Mouse (Mus musculus): ENCODE data around the gene Efna2. TPM values are rescaled to one million over a fixed set of nuclear protein-coding genes. Genes with fewer than 3 reads are reported as not detected.
"Not testable (repeated sequence)": the region's sequence is repeated elsewhere in the genome, so short reads cannot be mapped to it uniquely, and the experiment has no call there.

Efna2 gene
- total RNA-seq, 2 experiments from 2014 or later = 18.4 to 19.1 TPM

DNA sequence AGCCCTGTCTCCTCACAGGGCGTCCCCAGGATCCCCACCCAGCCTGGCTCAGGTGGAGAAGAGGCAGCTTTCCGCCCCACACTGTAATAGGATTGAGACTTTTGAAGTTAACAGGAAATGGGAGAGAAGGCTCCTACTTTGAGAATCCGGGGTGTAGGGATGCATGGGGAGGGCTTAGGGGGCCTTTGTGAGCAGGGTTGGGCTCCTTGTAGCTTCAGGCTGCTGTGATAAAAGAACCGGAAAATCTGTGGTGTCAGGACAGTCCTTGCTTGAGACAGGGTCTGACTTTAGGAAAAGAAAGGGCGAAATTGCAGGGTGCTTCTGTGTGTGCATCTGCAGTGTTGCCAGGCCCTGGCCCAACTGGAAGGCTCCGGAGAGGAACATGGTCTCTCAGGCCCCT is 21.2 kb downstream of the Efna2 start:
- intact Hi-C loops (cut with DNase I) = no loop called here
- no peak for DNase-seq (ENCODE audit: extremely low spot score in 1 of 2, low spot score in 2 of 2)

DNA sequence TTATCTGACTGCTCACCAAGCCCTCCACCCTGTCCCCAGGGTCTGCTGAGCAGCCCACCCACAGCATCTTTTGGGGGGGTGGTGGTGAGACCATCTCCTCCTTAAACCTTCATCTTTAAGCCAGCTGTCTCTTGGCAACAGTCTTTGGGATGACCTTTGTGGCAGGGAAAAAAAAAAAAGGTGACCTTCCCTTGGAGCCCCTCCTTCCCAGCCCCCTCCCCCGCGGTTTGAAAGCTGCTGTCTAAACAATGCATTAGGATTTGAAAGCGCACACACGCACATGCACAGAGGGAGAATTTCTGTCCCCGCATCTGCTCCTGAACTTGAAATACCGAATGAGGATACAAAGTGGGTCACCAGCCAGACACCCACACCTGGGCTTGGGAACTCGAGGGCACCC is 24.8 kb downstream of the Efna2 start:
- intact Hi-C loops (cut with DNase I) = no loop called here
- no peak for DNase-seq (ENCODE audit: extremely low spot score in 1 of 2, low spot score in 2 of 2)

DNA sequence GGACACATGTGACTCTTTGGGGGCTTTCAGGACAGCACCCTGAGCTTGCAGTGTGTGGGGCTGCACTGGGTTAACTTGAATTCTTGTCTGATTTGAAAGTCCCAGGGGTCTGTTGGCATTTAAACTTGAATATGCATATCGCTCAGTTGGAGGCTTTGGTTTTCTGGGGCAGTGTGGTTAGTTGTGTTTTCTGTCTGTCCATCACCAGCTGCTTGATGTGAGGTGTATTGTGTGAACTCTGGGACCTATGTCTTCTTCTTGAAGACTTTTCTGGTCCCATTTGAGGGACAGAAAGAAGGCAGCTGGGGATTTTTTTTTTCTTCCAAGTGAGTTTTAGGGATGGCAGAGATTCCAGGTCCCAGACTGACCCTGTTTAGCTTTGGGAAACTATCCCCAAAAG is 27.9 kb downstream of the Efna2 start:
- DNase-seq (ENCODE audit: extremely low spot score in 1 of 2, low spot score in 2 of 2) = no peak
- intact Hi-C loops (cut with DNase I) = no loop called here

DNA sequence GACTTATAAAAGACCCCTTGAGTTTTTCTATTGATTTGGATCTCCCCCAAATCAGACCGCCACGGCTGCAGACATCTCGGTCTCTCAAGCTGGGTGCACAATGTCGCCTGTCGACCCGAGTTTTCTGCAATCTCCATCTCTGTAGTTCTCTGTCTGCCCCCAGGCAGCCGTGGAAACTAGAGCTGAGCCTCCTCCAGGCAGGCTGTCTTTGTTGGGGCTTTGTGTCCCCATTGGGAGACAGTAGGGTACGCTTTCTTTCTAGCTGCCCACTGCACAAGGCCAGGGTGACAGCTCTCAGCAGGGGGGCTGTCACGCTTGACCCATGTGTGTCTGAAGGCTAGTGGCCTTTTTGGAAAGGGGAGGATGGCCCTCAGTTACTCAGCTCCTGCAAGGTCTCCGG is 28.4 kb downstream of the Efna2 start:
- no peak for DNase-seq (ENCODE audit: extremely low spot score in 1 of 2, low spot score in 2 of 2)

DNA sequence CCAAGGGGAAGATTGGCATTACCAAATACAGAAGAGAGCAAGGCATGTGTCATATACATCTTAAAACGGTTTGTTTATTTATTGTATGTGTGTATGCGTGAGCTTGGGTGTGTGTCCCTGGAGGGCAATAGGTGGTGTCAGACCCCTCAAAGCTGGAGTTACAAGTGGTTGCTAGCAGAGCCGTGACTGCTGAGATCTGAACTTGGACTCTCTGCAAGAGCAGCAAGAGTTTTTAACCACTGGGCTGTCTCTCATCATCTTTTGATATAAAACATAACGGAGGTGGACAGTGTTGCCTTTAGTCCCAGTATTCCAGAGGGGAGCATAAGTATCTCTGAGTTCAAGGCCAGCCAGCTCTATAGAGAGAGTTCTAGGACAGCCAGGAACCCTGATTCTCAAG is 29.0 kb downstream of the Efna2 start:
- no peak for DNase-seq (ENCODE audit: extremely low spot score in 1 of 2, low spot score in 2 of 2)

More for the DNA sequence above, 28.4 kb downstream of the Efna2 start:
- intact Hi-C loops (cut with DNase I) = no loop called here

DNA sequence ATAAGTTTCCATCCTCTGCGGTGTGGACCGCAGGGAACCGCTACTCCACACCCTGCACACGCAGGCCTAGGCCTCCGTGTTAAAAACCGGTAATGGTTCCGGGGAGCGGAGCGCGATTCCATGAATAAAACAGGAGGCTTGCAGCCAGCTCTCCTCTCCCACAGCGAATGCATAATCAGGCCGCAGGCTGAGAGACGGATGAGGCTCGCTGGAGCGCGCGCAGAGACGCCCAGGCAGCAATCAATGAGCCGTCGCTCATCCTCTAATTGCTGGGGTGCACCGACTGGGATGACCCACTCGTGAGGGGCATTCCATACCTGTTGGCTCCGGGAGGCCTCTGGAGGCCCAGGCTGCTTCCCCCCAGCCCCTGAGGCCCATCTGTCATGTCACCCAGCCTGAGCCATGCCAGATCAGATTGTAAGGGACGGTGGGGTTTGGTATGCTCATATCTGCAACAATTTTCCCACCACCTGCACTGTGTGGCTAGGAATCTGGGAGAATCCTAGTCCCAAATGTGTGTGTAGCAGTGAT is 29.6 kb downstream of the Efna2 start:
- DNase-seq (ENCODE audit: extremely low spot score in 1 of 2, low spot score in 2 of 2) = peak in 1 of 2 experiments; percentile 47
- intact Hi-C loops (cut with DNase I) = no loop called here

More for the DNA sequence above, 29.0 kb downstream of the Efna2 start:
- intact Hi-C loops (cut with DNase I) = no loop called here

DNA sequence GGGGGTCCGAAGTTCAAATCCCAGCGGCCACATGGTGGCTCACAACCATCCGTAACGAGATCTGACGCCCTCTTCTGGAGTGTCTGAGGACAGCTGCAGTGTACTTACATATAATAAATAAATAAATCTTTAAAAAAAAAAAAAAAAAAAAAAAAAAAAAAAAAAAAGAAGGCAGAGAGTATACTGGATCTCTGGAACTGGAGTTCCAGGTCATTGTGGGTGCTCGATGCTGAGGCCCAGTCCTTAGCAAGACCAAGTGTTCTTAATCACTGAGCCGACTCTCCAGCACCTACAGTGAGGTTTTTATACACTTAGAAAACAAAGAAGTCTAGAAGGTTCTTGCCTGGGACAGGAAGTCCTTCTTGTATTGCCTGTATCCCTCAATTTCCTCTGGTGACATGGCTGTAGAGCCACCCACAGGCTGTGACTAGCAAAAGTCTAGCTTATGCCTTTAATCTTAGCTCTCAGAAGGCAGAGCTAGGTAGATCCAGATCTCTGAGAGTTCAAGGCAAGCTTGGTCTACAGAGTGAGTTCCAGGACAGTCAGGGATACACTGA is 32.3 kb downstream of the Efna2 start:
- intact Hi-C loops (cut with DNase I); DNase-seq (ENCODE audit: extremely low spot score in 1 of 2, low spot score in 2 of 2): not testable (repeated sequence)

DNA sequence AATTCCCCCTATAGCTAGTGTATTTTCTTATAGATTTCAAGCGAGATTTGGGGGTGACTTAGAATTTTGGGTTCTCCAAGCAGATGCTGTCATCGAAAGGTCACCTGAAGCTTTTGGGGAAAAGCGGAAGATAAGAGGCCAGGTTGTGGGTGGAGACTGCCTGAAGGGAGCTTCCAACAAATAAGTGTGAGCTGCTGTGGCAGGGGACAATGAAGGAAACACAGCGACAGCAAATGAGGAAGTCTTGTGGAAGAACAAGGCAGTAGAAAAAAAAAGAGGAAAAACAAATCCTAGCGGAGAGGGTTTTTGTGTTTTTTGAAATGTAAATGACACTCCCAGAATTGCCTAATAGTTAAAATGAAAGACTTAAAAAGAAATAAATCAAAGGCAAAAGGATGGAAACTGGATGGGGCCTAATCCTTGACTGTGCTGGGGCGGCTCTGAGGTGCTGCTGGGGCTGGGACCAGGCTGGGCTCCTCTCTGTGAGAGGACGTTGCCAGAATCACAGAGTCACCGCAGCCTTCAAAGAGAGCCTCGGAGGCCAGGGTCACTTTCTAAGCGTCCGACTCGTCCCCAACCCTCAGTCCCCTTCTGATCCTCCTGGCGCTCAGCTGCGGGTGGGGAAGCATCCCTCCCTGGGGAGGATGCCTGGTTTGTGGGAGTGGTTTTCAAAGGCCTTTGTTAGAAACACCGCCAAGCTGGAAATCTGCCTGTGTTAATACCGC is 35.9 kb downstream of the Efna2 start:
- intact Hi-C loops (cut with DNase I) = no loop called here

DNA sequence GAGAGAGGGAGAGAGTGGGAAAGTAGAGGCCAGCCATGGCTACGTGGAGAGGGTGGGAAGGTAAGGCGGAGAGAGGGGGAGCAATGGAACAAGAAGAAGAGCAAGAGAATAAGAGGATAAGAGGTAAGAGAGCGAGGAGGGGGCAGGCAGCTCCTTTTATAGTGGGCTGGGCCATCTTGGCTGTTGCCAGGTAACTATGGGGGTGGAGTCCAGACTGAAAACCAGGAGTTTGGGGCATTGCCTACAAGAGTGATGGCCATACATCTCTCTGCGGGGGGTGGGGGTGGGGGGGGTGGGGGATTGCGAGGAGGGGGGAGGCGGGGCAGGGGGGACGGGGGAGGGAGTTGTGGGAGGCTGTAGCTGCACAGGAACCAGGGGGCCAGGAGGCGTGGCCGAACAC is 41.4 kb downstream of the Efna2 start:
- DNase-seq (ENCODE audit: extremely low spot score in 1 of 2, low spot score in 2 of 2) = no peak
- intact Hi-C loops (cut with DNase I) = no loop called here

More for the DNA sequence above, 35.9 kb downstream of the Efna2 start:
- DNase-seq (ENCODE audit: extremely low spot score in 1 of 2, low spot score in 2 of 2) = no peak

DNA sequence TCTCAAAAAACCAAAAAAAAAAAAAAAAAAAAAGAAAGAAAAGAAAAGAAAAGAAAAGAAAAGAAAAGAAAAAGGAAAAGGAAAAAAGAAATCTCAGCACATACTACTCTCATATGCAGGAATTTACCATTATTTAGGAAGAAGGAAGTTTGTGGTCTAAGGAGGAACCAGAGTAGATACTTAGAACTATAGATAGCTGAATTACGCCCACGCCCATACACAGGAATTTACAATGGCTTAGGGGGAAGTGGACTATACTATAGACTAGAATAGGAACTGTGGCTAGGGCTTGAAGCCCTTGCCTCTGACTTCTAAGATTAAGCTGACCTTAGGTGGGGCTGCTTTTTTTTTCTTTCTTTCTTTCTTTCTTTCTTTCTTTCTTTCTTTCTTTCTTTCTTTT is 43.9 kb downstream of the Efna2 start:
- DNase-seq (ENCODE audit: extremely low spot score in 1 of 2, low spot score in 2 of 2); intact Hi-C loops (cut with DNase I): not testable (repeated sequence)

DNA sequence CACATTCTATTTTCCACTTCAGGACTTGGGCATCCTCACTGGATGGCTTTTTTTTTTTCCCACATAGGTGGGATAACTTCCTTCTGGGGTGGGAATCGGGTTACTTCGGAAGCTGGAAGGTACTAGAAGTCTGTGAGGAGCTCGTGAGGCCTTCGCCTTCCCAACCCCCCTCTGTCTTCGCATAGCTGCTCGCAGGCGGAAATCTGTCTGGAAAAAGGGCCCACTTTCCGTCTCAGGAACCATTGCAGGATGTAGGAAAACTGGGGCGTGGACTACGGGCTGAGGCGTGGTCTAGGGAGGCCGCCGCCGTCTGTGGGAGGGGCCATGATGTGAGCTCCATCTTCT is 46.8 kb downstream of the Efna2 start:
- intact Hi-C loops (cut with DNase I) = no loop called here

DNA sequence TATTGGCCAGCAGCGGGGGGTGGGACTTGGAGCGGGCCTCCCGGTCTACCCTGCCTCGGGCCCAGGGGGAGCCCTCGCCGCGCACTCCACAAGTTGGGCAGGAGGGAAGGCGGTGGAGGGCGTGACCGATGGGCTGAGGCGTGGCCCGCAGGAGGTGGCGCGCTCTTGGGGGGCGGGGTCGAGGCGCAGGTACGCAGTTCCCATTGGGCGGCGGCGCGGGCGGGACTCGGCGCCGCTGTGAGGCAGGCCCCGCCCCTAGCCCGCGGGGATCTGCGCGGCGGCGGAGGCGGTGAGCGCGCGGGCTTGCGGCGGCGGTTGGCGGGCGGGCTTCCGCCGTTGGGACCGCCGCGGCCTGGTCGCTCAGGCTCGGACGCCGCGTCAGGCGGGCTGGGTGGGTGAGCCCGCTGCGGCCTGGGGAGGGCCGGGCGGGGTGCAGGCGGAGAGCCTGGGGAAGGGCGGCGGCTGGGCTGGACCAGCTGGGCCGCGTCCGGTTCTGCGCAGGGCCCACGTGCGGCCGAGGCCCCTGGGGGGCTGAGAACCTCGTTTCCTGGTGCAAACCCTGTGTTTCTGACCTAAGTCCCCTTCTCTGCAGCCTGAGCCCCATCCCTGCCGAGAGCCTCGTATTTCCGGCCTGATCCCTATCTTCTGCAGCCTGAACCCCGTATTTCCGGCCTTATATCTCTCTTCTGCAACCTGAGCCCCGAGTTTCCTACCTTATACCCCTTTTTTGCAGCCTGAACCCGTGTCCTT is 47.3 kb downstream of the Efna2 start, which contains the start of gene Mum1:
TSS of gene Mum1 (plus strand) at position 19 of the 750 bp plus-strand sequence.
- peak; percentile 98 to 99 for DNase-seq (ENCODE audit: extremely low spot score in 1 of 2, low spot score in 2 of 2)
- intact Hi-C loops (cut with DNase I) = no loop called here

More for the DNA sequence above, 46.8 kb downstream of the Efna2 start:
- no peak for DNase-seq (ENCODE audit: extremely low spot score in 1 of 2, low spot score in 2 of 2)

DNA sequence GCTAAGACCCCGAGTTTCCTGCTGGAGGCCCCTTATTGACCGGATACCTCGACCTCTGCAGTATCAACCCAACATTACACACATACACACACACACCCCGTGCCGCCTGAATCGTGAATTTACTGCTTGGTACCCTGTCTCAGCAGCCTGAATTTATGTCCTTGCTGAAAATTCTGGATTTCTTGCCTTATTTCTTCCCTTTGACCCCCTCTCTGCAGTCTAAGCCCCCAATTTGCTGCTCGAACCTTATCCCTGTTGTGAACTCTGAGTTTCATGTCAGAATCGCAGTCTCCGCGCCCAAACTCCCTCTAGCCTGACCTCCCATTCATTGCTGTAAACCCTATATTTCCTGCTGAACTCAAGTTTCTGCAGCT is 47.9 kb downstream of the Efna2 start:
- intact Hi-C loops (cut with DNase I) = no loop called here
- no peak for DNase-seq (ENCODE audit: extremely low spot score in 1 of 2, low spot score in 2 of 2)

DNA sequence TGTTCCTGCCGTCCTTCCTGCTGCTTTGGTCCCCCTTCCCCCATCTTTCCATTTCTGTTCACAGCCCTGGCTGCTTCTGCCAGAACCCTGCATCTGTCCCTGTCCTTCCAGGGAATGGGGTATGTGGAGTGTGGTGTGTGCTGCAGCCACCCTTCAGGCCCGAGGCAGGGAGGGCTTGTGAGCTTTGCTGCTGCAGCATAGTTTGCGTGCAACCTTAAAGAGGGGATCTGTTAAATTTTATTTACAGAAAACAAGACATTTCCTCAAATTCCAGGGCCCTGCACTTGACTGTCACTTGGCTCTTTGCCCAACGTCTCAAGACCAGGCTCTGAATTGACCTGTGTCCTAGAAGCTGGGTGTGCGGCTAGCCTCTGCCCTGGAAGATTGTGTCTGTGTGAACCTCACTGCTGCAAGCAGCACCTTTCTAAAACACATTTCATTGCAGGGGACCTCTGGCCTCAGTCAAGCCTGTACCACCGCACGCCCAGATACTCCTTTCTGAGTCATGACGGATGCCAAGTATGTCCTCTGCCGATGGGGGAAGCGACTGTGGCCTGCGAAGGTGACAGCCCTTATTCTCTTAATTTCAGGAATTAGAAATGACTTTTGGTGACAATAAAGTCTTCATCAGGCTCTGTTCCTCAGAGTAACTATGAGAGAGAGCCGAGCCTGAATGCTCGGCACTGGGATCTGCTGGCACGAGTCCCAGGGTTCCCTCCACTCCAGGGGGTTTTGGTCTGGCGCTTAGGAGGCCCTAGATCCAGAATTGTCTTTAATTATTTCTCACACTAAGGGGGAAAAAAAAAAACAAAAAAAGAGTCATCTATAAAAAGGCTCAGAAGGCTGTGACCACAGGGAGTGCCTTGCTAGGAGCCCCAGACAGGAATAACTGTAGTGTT is 48.8 kb downstream of the Efna2 start:
- intact Hi-C loops (cut with DNase I) = no loop called here
- peak in 1 of 2 experiments; percentile 55 for DNase-seq (ENCODE audit: extremely low spot score in 1 of 2, low spot score in 2 of 2)

DNA sequence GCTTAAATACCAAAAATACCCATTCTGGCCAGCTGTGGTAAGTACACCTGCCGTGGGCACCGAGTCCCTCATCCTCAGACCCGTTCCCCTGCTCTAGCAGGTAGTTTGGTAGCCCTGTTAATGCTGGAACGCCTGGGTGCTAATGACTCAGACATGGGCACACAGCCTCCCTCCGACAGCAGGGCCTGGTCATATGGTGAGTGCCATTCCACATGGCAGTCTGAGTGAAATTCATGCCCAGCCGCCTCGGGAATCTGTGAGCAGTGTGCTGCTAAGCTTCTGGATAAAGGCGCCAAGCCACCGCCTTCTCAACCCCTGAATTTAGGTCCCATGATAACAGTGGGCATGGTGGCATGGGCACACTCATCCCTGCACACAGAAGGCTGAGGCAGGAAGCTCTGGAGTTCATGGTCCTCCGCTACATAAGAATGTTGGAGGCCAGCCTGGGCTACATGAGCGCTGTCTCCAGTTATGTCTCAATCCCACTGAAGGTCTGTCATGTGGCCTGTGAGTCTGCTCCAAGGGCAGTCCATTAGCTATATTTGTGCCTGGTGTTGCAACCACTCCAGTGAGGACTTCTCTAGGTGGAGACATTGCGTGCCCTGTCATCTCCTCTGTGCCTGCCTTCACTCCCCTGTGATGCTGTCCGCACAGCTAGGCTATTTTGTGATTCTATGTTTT is 57.0 kb downstream of the Efna2 start:
- DNase-seq (ENCODE audit: extremely low spot score in 1 of 2, low spot score in 2 of 2) = no peak
- intact Hi-C loops (cut with DNase I) = no loop called here

DNA sequence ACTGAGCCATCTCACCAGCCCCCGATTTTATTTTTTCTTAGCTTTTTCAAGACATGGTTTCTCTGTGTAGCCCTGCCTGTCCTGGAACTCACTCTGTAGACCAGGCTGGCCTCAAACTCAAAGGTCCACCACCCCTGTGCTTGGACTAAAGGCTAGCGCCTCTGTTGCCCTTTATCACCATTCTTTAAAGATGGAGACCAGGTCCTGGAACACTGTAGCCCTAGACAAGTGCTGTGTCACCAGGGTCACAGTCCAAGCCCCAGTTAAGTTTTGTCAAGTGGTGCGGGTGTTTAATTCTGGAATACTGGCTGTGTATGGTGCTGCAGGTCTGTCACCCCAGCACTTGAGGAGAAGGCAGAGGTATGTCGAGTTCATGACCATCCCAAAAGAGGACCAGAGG is 57.7 kb downstream of the Efna2 start:
- no peak for DNase-seq (ENCODE audit: extremely low spot score in 1 of 2, low spot score in 2 of 2)
- intact Hi-C loops (cut with DNase I) = no loop called here

DNA sequence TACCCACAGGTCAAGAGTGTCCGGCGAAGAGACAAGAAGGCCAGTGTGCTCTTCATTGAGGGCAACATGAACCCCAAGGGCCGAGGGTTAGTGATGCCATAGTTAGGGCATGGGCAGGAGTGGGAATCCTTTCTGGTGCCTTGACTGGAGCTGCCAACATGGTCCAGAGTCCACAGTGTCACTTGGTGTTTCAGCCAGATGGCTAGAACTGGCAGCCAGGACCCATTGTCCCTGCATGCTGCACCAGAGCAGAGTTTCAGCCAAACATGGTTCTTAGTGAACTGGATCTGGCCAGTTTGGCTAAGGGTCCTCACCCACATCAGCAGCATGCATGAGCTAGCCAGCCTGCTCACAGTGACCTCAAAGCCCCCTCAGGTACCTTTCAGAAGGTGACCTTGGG is 59.0 kb downstream of the Efna2 start:
- no peak for DNase-seq (ENCODE audit: extremely low spot score in 1 of 2, low spot score in 2 of 2)

More for the DNA sequence above, 59.0 kb downstream of the Efna2 start:
- intact Hi-C loops (cut with DNase I) = no loop called here
